Mouse (Mus musculus) granulocyte monocyte progenitor cell, adult 5-6 weeks (primary cell): ENCODE measurements around the gene Ywhah. TPM values are rescaled to one million over a fixed set of nuclear protein-coding genes. Genes with fewer than 3 reads are reported as not detected.

ENCODE experiments used
- ATAC-seq: replicated peaks from 2 replicates; pipeline ENCODE4 v1.8.0; 2016; ENCODE audit warnings: mild to moderate bottlenecking, moderate TSS enrichment, inconsistent platforms; ENCODE audit not compliant: poor library complexity, severe bottlenecking
- total RNA-seq, 2 experiments: library from RNA; stranded (forward) in 1 of 2; stranded (reverse) in 1 of 2; fragments of 200-712, 200-1000 nt in 1 of 2; fragments of >200 nt in 1 of 2; fragmentation: Nextera tagmentation in 1 of 2; gene quantifications; 2 replicates each; pipeline ENCODE4 v1.2.3; 2014 to 2017

The Ywhah gene
- total RNA-seq, 2 experiments from 2014 or later, result 123 to 301 TPM

GRCm38 (mm10) chr5:33043397-33043796, 24.8 kb downstream of the Ywhah start:
- no peak for ATAC-seq

- no peak for ATAC-seq
Measured at GRCm38 (mm10) chr5:33044636-33045315, 26.2 kb downstream of the Ywhah start.

- no peak for ATAC-seq
Measured at GRCm38 (mm10) chr5:33045316-33045705, 26.7 kb downstream of the Ywhah start.

GRCm38 (mm10) chr5:33052849-33053582, 34.4 kb downstream of the Ywhah start:
- ATAC-seq, result no peak

- no peak for ATAC-seq
Measured at GRCm38 (mm10) chr5:33056126-33056765, 37.6 kb downstream of the Ywhah start.

GRCm38 (mm10) chr5:33070071-33070470, 51.5 kb downstream of the Ywhah start:
- ATAC-seq, result no peak

- ATAC-seq, result no peak
Measured at GRCm38 (mm10) chr5:33076490-33077191, 58.0 kb downstream of the Ywhah start.

Other genes starting within 250 kb of the Ywhah start
- gene Pisd, start 233.2 kb upstream of the Ywhah start, total RNA-seq (2014; fragmentation: Nextera tagmentation), result 51.5 and 77.4 TPM in 2 replicates
- gene Pisd, start 233.2 kb upstream of the Ywhah start, total RNA-seq (2017), result 40.2 and 44.8 TPM in 2 replicates
- not detected in 2 replicates for gene Gm20671, start 191.7 kb upstream of the Ywhah start, total RNA-seq (2014; fragmentation: Nextera tagmentation)
- gene Gm20671, start 191.7 kb upstream of the Ywhah start, total RNA-seq (2017), result 6.3 TPM in 1 of 2 replicates, not detected in the other
- 33.0 TPM in 2 replicates for gene Prr14l, start 164.6 kb upstream of the Ywhah start, total RNA-seq (2014; fragmentation: Nextera tagmentation)
- 31.1 and 31.6 TPM in 2 replicates for gene Prr14l, start 164.6 kb upstream of the Ywhah start, total RNA-seq (2017)
- 37.3 and 48.7 TPM in 2 replicates for gene Depdc5, start 155.1 kb upstream of the Ywhah start, total RNA-seq (2014; fragmentation: Nextera tagmentation)
- 24.5 and 25.8 TPM in 2 replicates for gene Depdc5, start 155.1 kb upstream of the Ywhah start, total RNA-seq (2017)
- gene Slc5a1, start 85.4 kb downstream of the Ywhah start, total RNA-seq (2014; fragmentation: Nextera tagmentation), result not detected in 2 replicates
- gene Slc5a1, start 85.4 kb downstream of the Ywhah start, total RNA-seq (2017), result not detected in 2 replicates
- not detected in 2 replicates for gene Spon2, start 199.6 kb downstream of the Ywhah start, total RNA-seq (2014; fragmentation: Nextera tagmentation)
- not detected in 2 replicates for gene Spon2, start 199.6 kb downstream of the Ywhah start, total RNA-seq (2017)